Mouse (Mus musculus) intestine, embryonic 15.5 days (tissue): Measurements from ENCODE around the gene Rbms1. TPM values are rescaled to one million over a fixed set of nuclear protein-coding genes. Genes with fewer than 3 reads are reported as not detected.
A peak's percentile ranks its signal among the peaks of the same experiment; 100 is the strongest.

Experiments used
- ATAC-seq: fragments of 200-750 bp; cut with Nextera tagmentation; 2 replicates; pipeline ENCODE4 v1.8.0; 2017; ENCODE audit warnings: moderate TSS enrichment, moderate library complexity
- H3K27ac ChIP-seq: fragments of 300-500 bp; sonication (generic); 2 replicates; pipeline ENCODE4 v1.5.1; 2015; ENCODE audit warnings: mild to moderate bottlenecking, inconsistent platforms
- H3K27me3 ChIP-seq: fragments of 300-500 bp; sonication (generic); replicated peaks from 2 replicates; pipeline ENCODE4 v1.6.1; 2015; ENCODE audit warnings: inconsistent platforms
- H3K36me3 ChIP-seq: fragments of 300-500 bp; sonication (generic); 2 replicates; pipeline ENCODE4 v1.6.1; 2015; ENCODE audit warnings: inconsistent platforms
- H3K4me1 ChIP-seq: fragments of 300-500 bp; sonication (generic); replicated peaks from 2 replicates; pipeline ENCODE4 v1.6.1; 2015; ENCODE audit warnings: inconsistent platforms
- H3K4me2 ChIP-seq: fragments of 300-500 bp; sonication (generic); replicated peaks from 2 replicates; pipeline ENCODE4 v1.6.1; 2015; ENCODE audit warnings: mild to moderate bottlenecking, inconsistent platforms
- H3K4me3 ChIP-seq: fragments of 300-500 bp; sonication (generic); replicated peaks from 2 replicates; pipeline ENCODE4 v1.5.1; 2015; ENCODE audit warnings: inconsistent platforms
- H3K9ac ChIP-seq: fragments of 300-500 bp; sonication (generic); 2 replicates; pipeline ENCODE4 v1.6.1; 2015; ENCODE audit warnings: inconsistent platforms
- H3K9me3 ChIP-seq: fragments of 300-500 bp; sonication (generic); 2 replicates; pipeline ENCODE4 v1.6.1; 2016; ENCODE audit warnings: inconsistent platforms
- WGBS: fragments of 180-500 bp; shearing (Covaris S2); methylation state at CpG from one replicate; pipeline ENCODE4 v1.1.7; 2015; 5-methylcytosine and 5-hydroxymethylcytosine counted together
- polyA plus RNA-seq: library from polyadenylated mRNA; unstranded; fragments of >200 nt; fragmentation: Nextera tagmentation; extraction: Ambion mirVana; gene quantifications from 2 replicates; pipeline ENCODE4 v1.2.1, GENCODE M21; 2015

Rbms1 gene
- 83.3 and 84.3 TPM in 2 replicates for polyA plus RNA-seq

- Histone ChIP-seq H3K9ac (peak within 1 kb of the TSS; percentile 95), H3K9me3 (no peaks in the 10 kb centered on the region), H3K4me2 (peak within 1 kb of the TSS; percentile 81), H3K36me3 (no peaks in the 10 kb centered on the region), H3K27ac (peak within 1 kb of the TSS; percentile 98), H3K4me1 (peaks cover 9% of the 10 kb centered on the region; the same call in 1 of the 2 replicates), H3K4me3 (peak within 1 kb of the TSS; percentile 87), H3K27me3 (no peaks in the 10 kb centered on the region)
- WGBS, result under 1% methylated on average over 49 of the region's 51 CpGs
- peak; percentile 75 for ATAC-seq
Observed at GRCm38 (mm10) chr2:60962671-60963421, at the start of gene Rbms1. Gene Rbms1, minus strand, starts transcription at chr2:60963192.

DNA sequence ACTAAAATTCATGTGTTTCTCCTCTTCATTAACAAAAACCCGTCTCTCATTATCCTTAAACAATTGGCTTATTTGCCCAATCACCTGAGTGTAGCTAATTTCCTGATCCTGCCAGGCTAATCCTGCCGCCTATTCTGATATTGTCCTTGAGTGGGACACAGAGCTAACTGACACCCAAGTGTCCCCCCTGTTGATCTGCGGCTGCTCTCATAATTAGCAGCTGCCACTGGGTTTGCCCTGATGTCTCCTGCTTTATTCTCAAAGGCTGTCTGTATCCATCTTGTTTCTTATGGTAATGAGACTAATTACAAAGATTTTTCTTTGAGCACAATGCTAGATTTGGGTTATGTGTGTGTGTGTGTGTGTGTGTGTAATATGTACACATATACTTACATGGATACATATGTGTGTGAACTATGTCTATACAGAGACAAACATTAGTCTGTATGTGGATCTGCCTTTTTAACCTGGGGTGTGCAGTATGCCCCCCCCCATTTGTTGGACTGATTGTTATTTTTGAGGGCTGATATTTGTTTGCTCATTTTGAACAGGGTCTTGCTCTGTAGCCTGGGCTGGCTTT is 49.3 kb upstream of the Rbms1 start:
- 78% methylated on average over 3 of the region's 3 CpGs for WGBS
- Histone ChIP-seq H3K4me1 (no peaks in the 10 kb centered on the region), H3K4me3 (no peak overlapping the region), H3K9ac (no peak overlapping the region), H3K9me3 (no peaks in the 10 kb centered on the region), H3K27me3 (no peaks in the 10 kb centered on the region), H3K27ac (no peak overlapping the region), H3K36me3 (no peaks in the 10 kb centered on the region), H3K4me2 (no peak overlapping the region)
- no peak for ATAC-seq

- H3K27me3 ChIP-seq, result no peaks in the 10 kb centered on the region
- no peak overlapping the region for H3K4me2 ChIP-seq
- H3K4me3 ChIP-seq, result no peak overlapping the region
- 54% methylated on average over 5 of the region's 5 CpGs for WGBS
- H3K36me3 ChIP-seq, result no peaks in the 10 kb centered on the region
- no peak for ATAC-seq
- H3K4me1 ChIP-seq, result no peaks in the 10 kb centered on the region
- no peak overlapping the region for H3K9ac ChIP-seq
- no peak overlapping the region for H3K27ac ChIP-seq
- no peaks in the 10 kb centered on the region for H3K9me3 ChIP-seq
Observed at GRCm38 (mm10) chr2:60986286-60986685, 23.3 kb upstream of the Rbms1 start.

DNA sequence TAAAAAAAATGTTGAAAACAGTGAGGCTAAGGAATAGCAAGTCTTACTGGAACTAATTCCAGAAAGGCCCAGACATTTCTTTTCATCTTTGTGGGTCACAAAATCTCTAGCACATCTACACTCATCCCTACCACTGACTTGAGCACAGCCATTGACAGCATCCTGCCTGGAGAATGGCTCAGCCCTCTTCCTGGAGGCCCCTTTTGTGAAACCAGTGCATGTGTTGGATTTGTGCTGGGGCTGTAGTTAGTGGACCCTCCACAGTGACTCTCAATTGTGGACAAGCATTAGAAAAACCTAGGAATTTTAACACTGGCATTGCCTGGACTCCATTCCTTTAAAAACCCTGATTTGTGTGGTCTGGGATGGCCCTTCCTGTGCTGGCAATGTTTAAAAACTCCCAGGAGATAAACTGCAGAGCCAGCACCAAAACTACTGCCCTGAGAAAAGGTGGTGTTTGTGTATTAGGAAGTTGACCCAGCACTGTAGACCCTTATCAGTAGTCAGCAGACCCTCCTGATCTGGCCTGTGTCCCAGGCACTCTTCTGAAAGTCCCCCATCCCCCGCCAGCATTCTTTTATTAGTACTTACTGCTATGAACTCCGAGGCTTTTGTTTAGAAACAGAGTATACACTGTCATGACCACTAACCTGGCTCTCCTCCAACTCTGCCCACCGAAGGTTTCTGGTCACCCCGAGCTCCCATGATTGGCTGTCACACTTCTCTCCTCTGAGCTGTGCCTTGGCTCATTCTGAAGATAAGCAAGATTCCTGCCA is 15.7 kb upstream of the Rbms1 start:
- Histone ChIP-seq H3K36me3 (no peaks in the 10 kb centered on the region), H3K4me3 (no peak overlapping the region), H3K27me3 (no peaks in the 10 kb centered on the region), H3K27ac (no peak overlapping the region), H3K4me1 (0 out of 2 replicates have a peak, but pooled peaks cover 4% of the 10 kb centered on the region), H3K4me2 (no peak overlapping the region), H3K9ac (no peak overlapping the region), H3K9me3 (no peaks in the 10 kb centered on the region)
- WGBS, result 18% methylated on average over 4 of the region's 4 CpGs
- peak; percentile 25; the same call in 1 of the 2 replicates for ATAC-seq

- Histone ChIP-seq H3K4me3 (no peak overlapping the region), H3K27me3 (no peaks in the 10 kb centered on the region), H3K36me3 (no peaks in the 10 kb centered on the region), H3K9ac (no peak overlapping the region), H3K9me3 (no peaks in the 10 kb centered on the region), H3K4me2 (no peak overlapping the region), H3K4me1 (no peaks in the 10 kb centered on the region), H3K27ac (no peak overlapping the region)
- ATAC-seq, result no peak
- 68% methylated on average over 7 of the region's 7 CpGs for WGBS
Observed at GRCm38 (mm10) chr2:60972189-60972814, 9.3 kb upstream of the Rbms1 start.

DNA sequence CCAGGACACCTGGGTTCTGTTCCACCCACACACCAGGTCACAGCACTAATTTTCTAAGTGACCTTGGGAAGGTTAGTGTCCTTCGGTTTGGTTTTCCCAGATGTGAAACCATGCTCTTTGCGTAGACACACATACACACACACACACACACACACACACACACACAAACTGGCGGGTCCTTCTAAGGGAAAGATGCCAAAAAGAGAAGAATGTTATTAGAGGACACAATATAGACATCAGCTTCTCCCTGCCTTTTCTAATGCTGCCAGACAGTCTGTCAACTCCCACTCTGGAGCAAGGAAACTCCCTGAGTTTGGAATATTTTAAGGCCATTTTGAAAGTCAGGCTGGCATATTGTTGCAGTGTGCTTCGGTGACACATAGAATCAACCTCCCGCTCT is 624 bp upstream of the Rbms1 start:
- Histone ChIP-seq H3K36me3 (no peaks in the 10 kb centered on the region), H3K9me3 (no peaks in the 10 kb centered on the region), H3K9ac (peak overlapping the region; percentile 95; the same call in 1 of the 2 replicates), H3K27me3 (no peaks in the 10 kb centered on the region), H3K4me3 (peak overlapping the region; percentile 87), H3K4me2 (peak overlapping the region; percentile 81), H3K27ac (peak overlapping the region; percentile 98; the same call in 1 of the 2 replicates), H3K4me1 (peaks cover 9% of the 10 kb centered on the region; the same call in 1 of the 2 replicates)
- 22% methylated on average over 5 of the region's 5 CpGs for WGBS
- ATAC-seq, result no peak

DNA sequence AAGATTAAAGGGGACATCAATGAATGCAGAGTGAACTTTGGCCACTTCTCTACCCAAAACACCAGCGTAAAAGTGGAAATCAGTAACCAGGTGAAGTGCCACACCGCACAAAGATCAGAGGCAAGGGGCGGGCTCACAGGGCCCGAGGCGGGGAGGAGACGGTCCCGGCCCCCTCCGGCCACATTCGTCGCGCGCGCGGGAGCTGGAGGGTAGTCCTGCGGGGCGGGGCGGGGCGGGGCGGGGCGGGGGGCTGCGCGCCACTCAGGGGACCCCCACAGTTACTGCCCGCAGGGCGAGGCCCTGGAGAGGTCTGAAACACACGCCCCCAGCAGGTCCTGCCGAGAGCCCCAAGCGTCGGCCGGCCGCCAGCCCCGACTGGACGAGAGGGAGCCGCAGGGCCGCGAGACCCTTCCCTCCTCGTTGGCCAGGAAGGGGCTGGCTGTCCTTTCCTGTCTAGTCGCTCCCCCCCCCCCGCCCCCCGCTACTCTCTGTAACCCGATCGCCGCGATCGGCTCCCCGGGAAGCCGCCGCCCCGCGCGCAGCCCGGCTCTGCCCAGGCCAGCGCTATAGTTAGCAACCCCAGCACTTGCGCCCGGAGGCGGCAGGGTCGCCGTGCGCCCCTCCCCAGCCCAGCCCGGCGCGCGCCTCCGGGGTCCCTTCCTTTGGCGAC is 856 bp downstream of the Rbms1 start:
- under 1% methylated on average over 57 of the region's 64 CpGs for WGBS

GRCm38 (mm10) chr2:60961281-60961680 is 1.7 kb downstream of the Rbms1 start:
- Histone ChIP-seq H3K9me3 (no peaks in the 10 kb centered on the region), H3K4me3 (peak overlapping the region; percentile 87), H3K27me3 (no peaks in the 10 kb centered on the region), H3K36me3 (no peaks in the 10 kb centered on the region), H3K4me2 (peak overlapping the region; percentile 81), H3K27ac (peak overlapping the region; percentile 98), H3K9ac (no peak overlapping the region), H3K4me1 (peaks cover 9% of the 10 kb centered on the region; the same call in 1 of the 2 replicates)
- ATAC-seq, result no peak
- 38% methylated on average over 5 of the region's 5 CpGs for WGBS

More for the DNA sequence above, 856 bp downstream of the Rbms1 start:
- peak overlapping the region; percentile 98 for H3K27ac ChIP-seq
- peaks cover 9% of the 10 kb centered on the region; the same call in 1 of the 2 replicates for H3K4me1 ChIP-seq
- peak overlapping the region; percentile 87 for H3K4me3 ChIP-seq
- H3K4me2 ChIP-seq, result peak overlapping the region; percentile 81
- H3K27me3 ChIP-seq, result no peaks in the 10 kb centered on the region
- H3K36me3 ChIP-seq, result no peaks in the 10 kb centered on the region
- H3K9ac ChIP-seq, result peak overlapping the region; percentile 95
- H3K9me3 ChIP-seq, result no peaks in the 10 kb centered on the region
- ATAC-seq, result peak; percentile 92

DNA sequence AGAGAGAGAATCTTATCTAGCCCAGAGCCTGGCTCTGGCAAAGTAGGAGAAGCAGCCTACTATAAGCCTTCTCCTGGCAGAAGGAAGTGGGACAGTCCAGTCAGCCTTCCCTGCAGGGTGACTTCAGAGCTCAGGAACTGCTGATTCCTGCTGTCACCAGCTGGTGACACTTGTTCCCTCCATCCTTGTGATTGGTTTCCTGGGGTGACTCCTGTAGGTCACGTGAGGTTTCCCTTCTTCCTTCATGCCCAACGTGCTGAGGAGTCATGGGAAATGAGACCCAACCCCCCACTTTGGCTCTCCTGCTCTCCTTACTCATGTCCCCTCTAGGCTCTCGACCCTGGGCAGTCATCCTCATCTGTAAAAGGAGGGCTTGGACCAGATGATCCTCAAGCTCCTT is 14.8 kb downstream of the Rbms1 start:
- Histone ChIP-seq H3K4me3 (no peak overlapping the region), H3K36me3 (no peaks in the 10 kb centered on the region), H3K27ac (no peak overlapping the region), H3K4me1 (no peaks in the 10 kb centered on the region), H3K9me3 (no peaks in the 10 kb centered on the region), H3K4me2 (no peak overlapping the region), H3K9ac (no peak overlapping the region), H3K27me3 (no peaks in the 10 kb centered on the region)
- WGBS, result 59% methylated on average over 3 of the region's 3 CpGs
- no peak for ATAC-seq

DNA sequence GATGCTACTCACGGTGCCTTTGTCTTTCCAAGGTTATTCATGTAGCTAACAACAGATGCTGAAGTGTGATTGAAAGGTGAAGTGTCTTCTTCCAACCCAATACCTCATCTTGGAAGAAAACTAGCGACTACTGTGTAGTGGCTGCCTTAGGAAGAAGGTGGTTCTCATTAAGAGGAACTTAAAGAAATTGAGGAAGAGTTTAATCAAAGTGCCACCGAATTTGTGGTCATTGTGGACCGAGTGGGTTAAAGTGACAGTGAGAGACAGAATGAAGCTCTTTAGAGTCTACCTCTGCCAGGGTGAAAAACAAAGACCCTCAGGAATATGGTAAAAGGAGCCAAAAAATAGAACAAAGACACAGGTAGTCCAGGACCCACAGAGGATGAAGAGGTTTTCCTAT is 15.2 kb downstream of the Rbms1 start:
- H3K4me2 ChIP-seq, result no peak overlapping the region
- ATAC-seq, result no peak
- H3K36me3 ChIP-seq, result no peaks in the 10 kb centered on the region
- H3K27ac ChIP-seq, result no peak overlapping the region
- no peak overlapping the region for H3K9ac ChIP-seq
- H3K4me3 ChIP-seq, result no peak overlapping the region
- 92% methylated on average over 4 of the region's 4 CpGs for WGBS
- H3K4me1 ChIP-seq, result no peaks in the 10 kb centered on the region
- H3K27me3 ChIP-seq, result no peaks in the 10 kb centered on the region
- no peaks in the 10 kb centered on the region for H3K9me3 ChIP-seq

DNA sequence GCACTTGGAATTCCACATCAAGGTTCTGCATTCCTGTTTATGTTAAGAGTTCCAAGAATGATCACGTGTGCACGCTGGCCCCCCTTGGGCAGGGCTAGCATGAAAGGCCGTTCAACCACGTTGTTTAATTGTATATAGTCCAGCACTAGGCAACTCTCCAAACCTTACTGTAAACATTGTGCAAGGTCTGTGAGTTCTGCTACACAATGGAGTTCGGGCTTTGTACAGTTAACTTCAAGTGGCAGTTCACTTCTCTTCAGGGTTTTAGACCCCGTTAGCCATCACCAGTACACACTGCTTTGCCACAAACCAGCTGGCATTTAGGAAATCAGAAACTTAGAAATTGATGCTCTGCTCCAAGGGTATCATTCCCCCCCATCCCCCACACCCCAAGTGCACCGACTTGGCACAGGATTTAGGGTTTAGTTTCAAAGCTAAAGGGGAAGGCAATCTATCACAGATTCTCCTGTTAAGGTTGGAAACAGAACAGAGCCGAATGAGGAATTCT is 22.5 kb downstream of the Rbms1 start:
- 36% methylated on average over 8 of the region's 8 CpGs for WGBS
- no peak overlapping the region for H3K4me3 ChIP-seq
- H3K27me3 ChIP-seq, result no peaks in the 10 kb centered on the region
- H3K27ac ChIP-seq, result peak overlapping the region; percentile 65
- no peak overlapping the region for H3K9ac ChIP-seq
- H3K9me3 ChIP-seq, result no peaks in the 10 kb centered on the region
- peak; percentile 96 for ATAC-seq
- peak overlapping the region; percentile 45 for H3K4me2 ChIP-seq
- no peaks in the 10 kb centered on the region for H3K36me3 ChIP-seq
- peaks cover 3% of the 10 kb centered on the region; the same call in 1 of the 2 replicates for H3K4me1 ChIP-seq
